Mouse (Mus musculus) R1 (cell line): ENCODE measurements around the gene Psap.

Source experiments
- DNase-seq: peaks from one replicate; pipeline ENCODE4 v3.0.0-alpha.2; 2018; ENCODE audit warnings: low read depth, low spot score

The Psap gene

DNA sequence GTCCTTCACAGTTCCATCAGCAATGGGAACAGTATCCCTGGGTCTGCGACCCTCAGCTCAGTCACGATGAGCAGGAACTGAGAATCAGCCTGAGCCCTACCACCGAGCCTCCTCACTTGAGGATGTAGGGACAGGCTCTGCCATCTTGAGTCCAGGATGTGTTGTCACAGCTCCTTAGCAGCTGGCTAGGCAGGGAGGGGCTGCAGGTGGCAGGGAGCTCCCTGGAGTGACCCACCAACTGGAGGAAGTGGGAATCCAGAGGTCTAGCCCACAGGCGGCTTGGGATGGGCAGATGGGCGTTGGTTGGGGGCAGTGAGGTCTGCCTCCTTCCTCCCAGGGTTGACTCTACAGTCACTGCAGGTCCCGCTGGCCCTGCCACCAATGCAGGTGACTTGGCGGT lies 14.1 kb upstream of the Psap start:
- DNase-seq: no peak

- no peak for DNase-seq
These were observed 12.2 kb upstream of the Psap start for GRCm38 (mm10) chr10:60265252-60265651.

DNA sequence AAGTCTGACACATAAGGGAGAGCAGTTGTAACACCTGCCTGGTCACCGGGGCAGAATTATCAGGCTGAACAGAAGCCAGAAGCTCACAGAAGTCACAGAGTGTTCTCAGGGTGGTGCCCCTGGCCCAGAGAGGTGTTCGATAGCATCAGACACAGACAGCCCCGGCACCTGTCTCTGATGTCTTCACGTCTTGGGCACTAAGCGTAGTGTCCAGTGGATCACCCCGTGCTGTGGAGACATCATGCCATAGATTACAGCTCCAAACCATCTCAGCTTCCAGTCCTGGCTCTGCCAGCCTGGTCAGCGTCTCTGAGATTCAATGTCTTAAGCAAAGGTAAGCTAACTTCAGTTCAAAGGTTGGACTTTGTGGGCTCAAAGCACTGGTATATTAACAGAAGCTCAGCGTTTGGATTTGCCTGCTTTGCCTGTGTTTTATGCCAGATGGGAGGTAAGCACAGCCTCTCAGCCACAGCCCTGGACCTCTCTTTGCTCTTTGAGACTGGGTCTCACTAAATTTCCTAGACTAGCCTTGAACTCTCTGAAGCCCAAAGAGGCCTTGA lies 10.5 kb upstream of the Psap start:
- DNase-seq: no peak

GRCm38 (mm10) chr10:60268738-60269137 lies 8.7 kb upstream of the Psap start:
- no peak for DNase-seq

DNA sequence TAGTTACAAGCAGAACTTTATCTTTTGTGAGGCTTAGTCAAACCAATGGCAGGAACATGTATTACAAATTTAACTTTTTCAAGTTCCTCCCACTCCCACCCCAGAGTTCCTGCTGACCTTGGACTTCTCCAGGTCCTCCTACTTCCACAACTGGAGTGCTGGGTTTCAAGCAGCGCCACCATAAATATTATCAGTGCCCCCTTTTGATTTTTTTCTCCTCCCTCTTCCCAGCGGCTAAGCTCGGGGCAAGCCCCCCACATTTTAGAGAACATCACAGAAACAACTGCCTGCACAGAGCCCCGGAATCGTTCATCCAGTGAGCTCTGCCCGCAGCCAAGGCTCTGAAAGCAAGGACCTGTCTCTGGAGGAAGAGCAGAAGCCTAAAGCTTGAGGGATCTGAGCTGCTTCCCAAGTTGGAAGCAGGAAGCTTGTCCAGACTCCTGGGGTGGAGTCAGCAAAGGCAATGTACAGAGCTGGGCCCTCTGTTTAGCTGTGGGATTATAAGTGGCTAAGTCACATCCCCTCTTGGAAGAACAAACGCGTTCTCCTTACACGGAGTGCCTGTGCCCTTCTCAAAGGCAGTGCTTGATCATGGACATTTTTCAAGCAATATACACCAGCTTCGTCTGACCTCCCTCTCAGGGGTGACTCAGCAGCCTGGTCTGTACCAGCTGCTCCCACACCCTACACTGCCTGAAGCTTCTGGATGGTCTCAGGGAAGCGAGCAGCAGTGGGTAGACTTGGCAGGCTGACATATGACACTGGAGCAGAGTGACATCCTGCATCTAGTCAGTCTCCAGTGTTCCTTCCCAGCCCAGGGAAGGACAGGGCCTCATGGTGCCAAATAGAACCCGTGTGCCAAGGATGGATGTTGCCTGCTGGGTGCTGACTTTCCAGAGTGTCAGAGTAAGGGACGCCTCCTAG lies 8.0 kb upstream of the Psap start:
- DNase-seq: no peak

DNA sequence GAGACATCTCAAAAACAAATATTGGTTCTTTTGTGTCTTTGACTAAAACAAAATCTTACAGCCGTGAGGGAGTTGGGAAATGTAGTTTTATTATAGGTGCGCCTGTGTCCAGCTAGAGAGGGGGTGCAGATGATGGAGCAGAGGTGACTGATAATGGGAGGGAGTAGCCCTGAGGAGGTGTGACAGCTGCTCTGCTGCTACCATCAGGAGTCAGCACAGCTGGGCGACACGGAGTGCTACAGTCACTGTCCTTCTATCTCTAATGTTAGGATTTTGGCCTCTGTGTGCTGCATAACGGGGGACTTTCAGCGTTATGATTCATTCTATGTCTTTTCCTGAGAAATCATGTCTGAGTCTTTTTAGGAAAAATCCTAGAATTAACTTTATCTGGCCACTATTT lies 6.4 kb upstream of the Psap start:
- DNase-seq: no peak

GRCm38 (mm10) chr10:60272241-60272640 lies 5.2 kb upstream of the Psap start:
- no peak for DNase-seq

DNA sequence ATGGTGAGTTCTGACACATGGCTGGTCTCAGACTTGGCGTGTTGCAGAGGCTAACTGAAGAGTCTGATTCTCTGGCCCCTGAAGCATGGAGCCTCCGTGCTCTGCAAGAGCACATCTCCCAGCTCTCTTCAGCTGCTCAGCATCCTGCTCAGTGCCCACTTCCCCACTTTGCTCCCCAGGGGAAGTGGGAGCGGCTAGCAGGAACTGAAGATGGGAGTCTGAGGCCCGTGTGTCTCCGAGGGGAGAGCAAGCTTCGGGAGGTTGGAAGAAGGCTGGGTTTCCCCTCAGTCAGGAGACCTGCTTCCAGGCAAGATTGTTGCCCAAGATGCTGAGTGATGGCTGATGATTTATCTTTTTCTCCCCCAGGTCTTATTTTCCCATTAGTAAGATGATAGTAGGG lies 4.0 kb upstream of the Psap start:
- no peak for DNase-seq

DNA sequence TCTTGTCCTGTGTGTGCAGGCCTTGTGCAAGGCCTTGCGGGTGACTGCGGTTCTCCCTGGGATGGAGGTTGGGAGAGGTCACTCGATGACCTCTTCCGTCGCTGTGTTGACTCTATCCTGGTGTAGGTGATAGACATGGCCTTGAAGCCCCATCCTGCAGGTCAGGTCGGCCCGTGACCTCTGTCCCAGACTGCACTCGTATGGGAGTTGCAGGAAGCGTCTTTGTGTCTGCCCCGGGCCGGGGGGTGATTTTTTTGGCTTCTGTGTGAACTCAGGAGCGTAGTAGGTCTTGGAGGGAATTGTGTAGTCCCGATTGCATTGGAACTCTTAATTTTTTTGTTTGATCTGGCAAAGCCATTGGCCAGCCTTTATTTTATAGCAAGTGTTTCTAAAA lies 576 bp downstream of the Psap start:
- no peak for DNase-seq

DNA sequence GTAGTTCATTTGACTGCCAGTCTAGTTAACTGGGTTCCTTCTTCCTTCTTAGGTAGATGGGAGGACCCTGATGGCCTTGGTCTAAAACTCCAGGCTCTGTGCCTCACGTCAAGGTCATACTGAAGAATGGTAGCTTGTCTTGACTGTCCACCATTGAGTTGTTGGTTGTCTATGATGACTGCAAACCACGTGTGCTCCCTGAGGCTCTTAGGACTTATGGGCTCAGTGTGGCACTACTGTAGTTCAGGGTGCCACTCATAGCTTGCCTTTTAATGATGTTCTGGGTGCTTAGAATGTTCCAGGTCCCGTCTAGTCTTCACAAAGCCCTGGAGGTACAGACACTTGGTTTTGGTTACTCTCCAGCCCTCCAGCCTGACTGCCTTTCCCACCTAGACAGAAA lies 1.4 kb downstream of the Psap start:
- no peak for DNase-seq

DNA sequence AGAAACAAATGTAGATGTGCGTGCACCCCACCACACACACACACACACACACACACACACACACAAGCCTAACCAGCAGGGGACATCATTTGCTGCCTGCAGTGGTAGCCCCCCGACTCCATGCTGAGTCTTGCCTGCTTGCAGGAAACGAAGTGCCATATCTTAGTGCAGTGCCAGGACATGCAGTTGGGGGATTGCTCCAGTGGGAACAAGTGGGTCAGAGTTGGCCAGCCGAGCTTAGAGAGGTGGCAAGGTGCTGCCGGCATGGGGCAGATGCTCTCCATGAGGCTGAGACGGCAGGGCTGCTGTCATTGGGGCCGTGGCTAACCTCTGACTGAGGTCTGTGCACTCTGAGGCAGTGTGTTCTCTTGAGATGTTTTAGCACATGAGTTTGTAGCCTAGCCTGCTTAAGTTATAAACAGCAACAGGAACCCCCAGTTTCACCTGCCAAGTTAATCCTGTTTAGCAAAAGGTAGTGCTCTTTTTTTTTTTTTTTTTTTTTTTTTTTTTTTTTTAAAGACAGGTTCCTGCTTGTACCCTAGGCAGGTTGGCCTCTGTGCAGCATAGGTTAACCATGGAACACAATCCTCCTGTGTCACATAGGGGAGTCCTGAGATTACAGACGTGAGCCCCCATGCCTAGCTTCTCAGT lies 2.0 kb downstream of the Psap start:
- no peak for DNase-seq

- DNase-seq: no peak
These were observed 2.5 kb downstream of the Psap start for GRCm38 (mm10) chr10:60279941-60280301.

DNA sequence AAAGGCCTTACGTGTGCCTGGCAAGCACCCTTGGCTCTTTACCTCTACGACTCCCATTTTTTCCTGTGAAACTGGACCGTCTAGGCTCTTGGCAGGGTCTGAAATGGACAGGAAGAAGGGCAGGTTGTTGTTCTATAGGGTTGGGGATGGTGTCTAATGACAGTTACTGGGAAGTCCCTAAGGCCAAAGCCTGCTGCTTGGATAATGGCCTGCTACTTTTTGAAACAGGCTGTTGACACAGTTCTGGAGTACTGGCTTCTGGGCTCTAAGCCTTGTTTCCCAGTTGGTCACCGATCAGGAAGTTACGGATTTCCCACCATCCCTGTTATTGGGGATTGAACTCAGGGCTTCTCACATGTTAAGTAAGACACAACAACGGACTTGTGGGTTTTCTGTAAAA lies 2.9 kb downstream of the Psap start:
- DNase-seq: no peak

- DNase-seq: no peak
These were observed 4.2 kb downstream of the Psap start for GRCm38 (mm10) chr10:60281571-60282050.

- DNase-seq: peak; percentile 27
These were observed 4.9 kb downstream of the Psap start for GRCm38 (mm10) chr10:60282116-60283014.

DNA sequence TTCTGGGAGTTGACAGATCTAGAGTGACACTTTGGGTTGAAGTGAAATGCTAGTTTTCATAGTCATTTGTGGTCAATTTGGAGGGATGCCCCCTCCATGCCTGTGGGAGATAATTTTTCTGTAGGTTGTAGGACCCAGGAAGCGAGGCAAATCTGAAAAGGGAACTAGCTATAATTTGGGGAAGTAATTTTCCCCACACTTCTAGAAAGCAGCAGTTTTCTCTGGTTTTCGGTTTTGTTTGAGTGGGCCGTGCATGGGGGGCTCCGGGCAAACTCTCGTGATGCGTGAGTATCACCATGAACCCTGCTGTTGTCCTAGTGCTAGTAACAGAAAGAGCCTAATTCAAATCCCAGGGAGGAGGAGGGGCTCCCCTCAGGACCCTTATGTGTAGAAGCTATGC lies 6.8 kb downstream of the Psap start:
- DNase-seq: no peak

- no peak for DNase-seq
These were observed 7.3 kb downstream of the Psap start for GRCm38 (mm10) chr10:60284676-60285111.

DNA sequence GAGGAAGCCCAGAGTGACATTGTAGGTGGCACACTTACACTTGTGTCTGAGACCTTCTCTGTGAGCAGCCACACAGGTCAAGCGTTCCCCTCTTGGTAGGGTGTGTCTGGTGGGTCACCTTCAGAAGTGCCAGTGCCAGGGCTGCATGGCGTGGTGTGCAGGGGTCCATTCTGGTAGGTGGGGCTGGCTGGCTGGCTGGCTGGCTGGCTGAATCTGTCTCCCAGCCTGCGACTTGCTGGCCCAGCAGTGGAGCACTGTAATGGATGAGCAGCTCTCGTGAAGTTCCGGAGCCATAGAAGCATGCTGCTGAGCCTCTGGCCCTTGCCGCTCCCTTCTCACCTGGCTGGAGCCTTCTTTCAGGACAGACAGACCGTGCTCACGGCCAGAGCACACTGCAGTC lies 7.8 kb downstream of the Psap start:
- DNase-seq: no peak

DNA sequence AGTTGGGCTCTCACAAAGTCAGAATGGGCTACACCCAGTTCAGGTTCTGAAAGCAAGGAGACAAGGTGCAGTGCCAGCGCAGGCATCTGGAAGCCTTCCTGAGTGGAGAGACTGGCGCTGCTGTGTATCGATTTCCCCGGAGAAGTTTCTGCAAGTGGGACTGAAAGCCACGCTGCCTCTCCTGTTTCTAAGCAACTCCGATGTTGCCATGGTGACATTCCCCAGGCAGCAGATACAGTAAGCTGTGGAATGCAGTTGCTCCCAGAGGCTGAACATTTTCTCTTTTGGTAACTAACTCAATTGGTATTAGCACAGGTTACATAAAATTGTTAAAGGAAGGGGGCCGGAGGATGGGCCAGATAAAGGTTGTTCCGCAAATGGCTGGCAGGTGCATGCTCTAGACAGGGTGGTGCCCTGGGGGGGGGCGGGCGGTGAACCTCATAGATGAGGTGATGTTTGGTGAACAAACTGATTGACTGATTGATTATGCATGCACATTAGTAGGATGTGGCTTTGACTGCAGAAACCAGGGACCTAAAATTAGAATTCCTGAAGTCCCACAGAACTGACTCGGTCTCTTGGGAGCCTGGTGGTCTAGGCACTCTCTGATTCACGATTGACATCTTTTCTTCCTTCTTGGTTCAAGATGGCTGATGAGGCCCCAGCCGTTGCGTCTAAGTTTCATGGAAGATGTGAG lies 8.4 kb downstream of the Psap start:
- peak; percentile 91 for DNase-seq

GRCm38 (mm10) chr10:60286546-60286945 lies 9.1 kb downstream of the Psap start:
- no peak for DNase-seq

- DNase-seq: no peak
These were observed 9.7 kb downstream of the Psap start for GRCm38 (mm10) chr10:60287161-60287560.
